Mouse (Mus musculus): ENCODE measurements around the gene Cacul1. TPM values are rescaled to one million over a fixed set of nuclear protein-coding genes. Genes with fewer than 3 reads are reported as not detected.
A peak's percentile ranks its signal among the peaks of the same experiment; 100 is the strongest.
"Not testable (repeated sequence)": the region's sequence is repeated elsewhere in the genome, so short reads cannot be mapped to it uniquely, and the experiment has no call there.

Cacul1 gene
- polyA plus RNA-seq (2015; fragmentation: Nextera tagmentation; extraction: Ambion mirVana) = 16.0 and 19.4 TPM in 2 replicates

DNA sequence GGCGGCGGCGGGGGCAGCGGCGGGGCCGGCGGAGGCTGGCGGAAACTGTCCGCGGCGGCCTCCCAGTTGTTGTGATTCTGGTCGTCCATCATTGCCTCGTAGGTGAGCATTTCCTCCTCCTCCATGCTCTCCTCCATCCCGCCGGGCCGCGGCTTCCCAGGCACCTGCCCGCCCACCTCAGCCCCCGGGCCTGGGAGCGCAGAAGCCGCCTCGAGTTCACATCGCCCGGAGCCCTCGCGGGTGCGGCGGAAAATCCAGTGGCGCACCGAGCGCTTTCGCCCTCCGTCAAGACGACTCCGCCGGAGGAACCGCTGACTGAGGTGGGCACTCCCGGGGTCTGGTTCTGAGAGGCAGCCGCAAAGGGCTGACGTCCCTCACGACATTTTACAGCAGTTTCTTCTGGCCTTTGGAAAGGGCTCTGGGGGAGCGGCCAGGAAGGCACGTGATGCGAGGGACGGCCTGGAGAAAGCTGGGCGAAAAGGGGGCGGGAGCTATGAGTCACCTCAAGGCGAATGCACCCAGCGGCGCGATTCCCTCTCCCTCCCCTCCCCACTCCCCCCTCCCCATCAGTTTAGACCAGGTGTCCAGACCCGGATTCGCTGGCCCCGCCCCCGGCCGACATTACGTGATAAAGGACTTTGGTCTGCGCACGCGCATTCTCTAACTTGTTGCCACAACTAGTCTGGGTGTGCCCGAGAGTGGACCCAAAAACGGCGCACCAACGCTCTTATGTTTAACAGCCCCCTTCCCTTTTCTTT lies at the start of gene Cacul1:
Gene Cacul1, minus strand, starts transcription at position 444 of the 758 bp plus-strand sequence.
- peak; percentile 91 for DNase-seq (ENCODE audit: low spot score)

DNA sequence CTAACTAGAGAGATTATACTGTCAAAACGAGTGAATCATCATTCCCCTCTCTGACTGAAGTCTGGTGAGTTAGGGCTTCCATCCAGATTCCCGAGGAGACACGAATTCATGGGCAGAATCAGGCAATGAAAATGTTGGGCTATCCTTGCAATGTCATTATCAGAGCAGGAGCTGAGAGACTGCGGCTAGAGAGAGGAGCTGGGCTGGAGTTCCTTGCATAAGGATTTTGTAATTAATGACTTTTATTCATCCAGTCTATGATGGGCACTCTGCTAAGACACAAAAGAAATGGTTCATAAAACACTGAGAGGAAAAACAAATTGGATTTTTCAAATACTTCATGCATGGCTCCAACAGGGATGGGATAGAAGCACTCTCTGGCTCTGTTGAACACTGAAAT lies 38.6 kb upstream of the Cacul1 start:
- no peak for DNase-seq (ENCODE audit: low spot score)

DNA sequence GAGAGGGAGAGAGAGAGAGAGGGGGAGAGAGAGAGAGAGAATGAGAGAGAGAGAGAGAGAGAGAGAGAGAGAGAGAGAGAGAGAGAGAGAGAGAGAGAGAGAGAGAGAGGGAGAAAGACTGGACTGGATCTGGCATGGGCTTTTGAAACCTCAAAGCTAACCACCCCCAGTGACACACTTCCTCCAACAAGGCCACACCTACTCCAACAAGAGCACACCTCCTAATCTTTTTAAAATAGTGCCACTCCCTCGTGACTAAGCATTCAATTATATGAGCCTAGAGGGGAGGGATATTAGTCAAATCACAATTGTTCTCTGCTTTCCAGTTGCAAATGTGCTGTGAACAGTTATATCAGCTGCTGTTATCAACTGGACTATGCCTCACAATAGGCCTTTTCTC lies 36.2 kb upstream of the Cacul1 start:
- no peak for DNase-seq (ENCODE audit: low spot score)

DNA sequence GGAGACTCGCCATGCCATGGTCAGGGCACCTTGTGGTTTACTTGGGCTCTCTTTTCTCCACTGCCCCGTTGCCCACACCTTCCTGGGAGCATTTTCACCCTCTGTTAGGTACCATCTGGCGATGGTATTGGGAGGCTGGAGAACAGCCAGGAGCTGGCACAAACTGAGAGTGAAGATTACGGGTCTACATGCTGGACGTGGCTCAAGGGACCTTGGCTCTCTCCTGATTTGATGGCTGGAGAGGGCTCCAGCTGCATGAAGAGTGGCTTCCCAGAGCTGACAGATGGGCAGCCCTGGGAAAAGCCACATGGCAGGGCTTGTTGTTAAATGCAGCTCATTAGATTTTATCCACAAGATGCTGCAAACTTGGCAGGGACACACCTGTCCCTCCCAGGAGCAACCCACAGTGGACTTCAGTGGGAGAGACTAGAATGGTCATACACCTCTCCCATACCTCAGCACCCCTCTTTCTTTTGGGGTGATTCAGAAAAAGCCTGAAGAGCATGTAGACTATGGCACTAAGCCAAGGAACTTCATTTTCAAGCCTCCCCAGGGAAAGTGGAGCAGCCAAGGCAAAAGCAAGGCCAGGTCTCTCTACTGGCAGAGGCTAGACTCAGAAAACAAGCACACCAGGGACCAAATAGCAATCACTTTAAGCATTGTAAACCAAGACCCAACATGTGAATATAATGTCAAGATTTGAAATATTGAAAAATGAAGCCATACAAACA lies 34.8 kb upstream of the Cacul1 start:
- DNase-seq (ENCODE audit: low spot score) = no peak

DNA sequence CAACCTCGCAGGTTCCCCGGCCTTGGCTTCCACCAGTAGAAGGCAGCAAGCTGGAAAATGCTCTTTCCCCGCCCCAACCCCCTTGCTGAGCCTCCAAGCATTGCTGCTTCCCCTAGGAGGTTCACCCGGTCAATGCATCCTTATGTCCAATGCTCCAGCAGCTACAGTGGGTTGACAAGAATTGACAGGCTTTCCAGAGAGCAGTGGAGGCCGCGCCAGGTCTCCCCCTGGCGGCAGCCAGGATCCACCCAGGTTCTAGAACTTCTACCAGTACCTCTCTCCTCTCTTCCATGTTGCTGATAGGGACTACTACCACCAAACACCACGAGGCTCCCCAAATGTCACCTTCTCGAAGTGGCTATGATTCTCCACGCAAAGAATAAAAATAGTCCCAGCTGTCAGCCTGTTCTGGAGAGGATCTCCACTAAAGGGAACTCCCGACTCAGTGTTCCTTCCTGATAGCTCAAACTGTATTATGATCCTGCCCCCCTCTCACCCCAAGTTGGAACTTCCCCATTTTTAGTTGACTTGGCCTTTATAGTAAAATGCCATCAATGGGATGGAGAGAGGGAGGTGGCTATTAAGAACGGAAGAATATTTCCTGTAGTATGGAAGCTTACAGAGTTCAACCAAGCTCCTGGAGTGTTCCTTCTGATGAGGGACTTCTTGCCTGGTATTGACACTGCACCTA lies 30.8 kb upstream of the Cacul1 start:
- peak; percentile 13 for DNase-seq (ENCODE audit: low spot score)

DNA sequence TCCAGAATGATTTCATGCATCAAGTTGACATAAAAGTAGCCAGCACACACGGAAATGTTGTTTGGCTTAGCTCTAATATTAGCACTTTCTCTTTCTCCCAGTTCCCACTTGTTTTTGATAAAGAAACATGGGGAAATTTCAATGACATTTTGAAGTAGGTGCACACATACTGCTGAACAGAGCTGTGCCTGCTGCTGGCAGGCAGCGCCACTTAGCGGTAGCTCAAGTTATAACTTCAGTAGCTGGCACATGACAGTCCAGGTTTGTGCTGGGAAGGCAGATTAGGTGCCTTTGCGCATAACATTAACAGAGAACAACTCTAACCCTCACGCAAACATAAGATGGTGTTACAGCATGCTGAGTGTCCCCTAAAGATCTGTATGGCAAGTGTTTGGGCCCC lies 27.9 kb upstream of the Cacul1 start:
- peak; percentile 38 for DNase-seq (ENCODE audit: low spot score)

DNA sequence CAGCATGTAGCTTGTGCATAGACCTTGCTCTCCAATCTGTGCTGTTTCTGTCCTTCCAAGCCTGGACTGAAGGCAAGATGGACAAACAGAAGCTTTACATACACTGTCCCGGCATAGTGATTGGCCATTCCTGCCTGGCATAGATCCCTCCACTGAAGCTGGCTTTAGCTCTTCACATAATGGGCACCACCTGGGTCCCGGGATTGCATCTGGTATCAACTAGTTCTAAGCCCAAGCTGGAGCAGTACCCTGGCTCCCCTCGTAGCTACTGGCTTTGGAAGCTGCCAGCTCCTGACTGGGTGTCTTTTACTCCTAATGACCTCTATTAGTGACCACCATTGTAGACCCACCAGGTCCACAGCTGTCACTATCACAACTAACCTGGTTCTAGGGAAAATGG lies 22.8 kb upstream of the Cacul1 start:
- DNase-seq (ENCODE audit: low spot score) = no peak

DNA sequence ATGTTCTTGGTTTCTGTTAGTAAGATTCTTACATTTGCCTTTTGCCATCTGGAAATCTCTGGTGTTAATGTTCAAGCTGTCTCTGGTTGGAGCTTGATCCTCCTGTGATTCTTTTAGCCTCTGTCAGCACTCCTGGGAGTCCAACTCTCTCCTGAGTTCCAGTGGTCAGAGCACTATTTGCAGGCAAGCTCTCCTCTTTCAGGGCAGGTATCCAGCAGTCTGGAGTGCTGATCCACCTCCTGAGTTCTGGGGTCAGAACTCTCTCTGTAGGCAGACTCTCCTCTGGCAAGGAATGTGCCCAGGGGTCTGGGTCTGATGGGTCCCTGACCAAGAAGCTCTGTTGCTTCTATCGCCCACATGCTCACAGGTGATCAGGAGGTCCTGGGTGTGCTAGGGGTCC lies 21.2 kb upstream of the Cacul1 start:
- not testable (repeated sequence) for DNase-seq (ENCODE audit: low spot score)

DNA sequence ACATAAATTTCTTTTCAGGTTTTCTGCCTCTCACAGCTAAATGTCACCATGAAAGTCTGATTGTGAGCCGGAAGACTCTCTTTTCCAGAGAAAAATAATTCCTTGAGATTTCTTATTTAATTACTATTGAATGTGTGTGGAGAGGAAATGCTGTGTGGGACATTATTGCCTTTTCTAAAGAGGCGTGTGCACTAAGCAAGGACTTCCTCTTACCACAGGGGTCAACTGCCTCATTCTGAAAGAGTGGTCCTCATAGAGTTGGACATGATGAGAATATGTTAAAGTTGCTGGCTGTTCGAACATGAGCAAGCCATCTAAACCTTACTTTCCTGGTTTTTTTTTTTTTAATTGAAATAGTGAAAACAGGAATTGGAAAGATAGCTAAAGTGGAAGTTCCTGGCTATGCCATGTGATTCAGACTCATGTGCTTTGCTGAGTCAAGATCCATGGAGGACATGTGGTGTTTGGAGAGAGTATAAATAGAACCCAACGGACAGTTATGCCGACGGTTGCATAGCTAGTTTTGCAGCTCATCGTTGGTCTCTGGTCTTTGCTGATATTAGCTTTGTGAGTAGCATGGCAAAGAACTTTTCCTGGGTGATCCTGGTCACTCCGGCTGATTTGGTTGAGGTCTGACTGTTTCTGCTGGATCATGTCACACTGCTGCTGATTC lies 17.3 kb upstream of the Cacul1 start:
- DNase-seq (ENCODE audit: low spot score) = no peak

DNA sequence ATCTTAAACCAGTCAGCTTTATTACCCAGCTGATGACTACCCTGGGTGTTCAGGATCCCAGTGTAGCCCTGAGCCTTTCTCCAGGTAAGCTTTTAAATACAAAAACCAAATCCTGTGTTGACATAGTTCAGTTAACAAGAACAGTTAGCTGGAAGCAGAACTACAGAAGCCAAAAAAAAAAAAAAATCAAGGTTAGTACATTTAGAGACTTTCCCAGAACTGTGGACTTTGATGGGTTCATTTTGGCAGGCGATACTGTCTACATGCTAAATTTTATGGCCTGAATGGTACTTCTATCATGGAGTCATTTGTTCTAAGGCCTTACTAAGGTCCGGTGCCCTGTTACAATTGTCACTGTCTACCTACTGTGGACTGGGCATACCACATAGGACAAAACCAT lies 8.8 kb upstream of the Cacul1 start:
- no peak for DNase-seq (ENCODE audit: low spot score)

DNA sequence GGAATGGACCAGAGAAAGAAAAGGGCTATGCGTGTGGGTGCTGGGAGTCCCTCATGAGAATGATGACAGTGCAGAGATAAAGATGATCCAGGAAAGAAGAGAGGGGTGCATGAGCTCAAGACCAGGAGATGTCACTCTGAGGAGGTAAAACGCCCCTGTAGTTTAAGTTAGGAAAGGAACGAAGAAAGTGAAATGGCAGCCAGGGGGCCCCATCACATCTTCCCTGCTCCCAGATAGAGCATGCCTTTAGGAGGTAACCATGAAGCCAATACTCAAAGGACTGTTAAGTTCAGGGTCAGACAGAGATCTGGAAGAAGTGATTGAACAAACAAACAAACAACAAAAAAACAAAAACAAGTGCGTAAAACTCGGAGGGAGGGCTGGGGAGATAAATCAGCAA lies 5.8 kb upstream of the Cacul1 start:
- no peak for DNase-seq (ENCODE audit: low spot score)

DNA sequence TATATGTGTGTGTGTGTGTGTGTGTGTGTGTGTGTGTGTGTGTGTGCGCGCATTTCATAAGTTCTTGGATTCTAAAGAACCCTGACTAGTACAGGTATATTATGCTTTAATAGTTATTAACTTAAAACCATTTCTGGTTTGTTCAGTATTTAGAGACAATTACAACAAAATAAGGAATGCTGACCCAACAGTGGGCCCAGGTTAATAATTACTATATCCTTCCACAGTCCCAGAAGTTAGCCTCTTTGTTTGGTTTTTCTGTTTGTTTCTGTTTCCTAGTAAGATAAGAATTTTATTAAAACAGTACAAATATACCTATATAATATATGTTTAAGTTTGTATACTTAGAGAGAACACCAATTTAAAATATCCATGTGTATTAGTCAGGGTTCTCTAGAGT lies 2.4 kb upstream of the Cacul1 start:
- DNase-seq (ENCODE audit: low spot score) = no peak

DNA sequence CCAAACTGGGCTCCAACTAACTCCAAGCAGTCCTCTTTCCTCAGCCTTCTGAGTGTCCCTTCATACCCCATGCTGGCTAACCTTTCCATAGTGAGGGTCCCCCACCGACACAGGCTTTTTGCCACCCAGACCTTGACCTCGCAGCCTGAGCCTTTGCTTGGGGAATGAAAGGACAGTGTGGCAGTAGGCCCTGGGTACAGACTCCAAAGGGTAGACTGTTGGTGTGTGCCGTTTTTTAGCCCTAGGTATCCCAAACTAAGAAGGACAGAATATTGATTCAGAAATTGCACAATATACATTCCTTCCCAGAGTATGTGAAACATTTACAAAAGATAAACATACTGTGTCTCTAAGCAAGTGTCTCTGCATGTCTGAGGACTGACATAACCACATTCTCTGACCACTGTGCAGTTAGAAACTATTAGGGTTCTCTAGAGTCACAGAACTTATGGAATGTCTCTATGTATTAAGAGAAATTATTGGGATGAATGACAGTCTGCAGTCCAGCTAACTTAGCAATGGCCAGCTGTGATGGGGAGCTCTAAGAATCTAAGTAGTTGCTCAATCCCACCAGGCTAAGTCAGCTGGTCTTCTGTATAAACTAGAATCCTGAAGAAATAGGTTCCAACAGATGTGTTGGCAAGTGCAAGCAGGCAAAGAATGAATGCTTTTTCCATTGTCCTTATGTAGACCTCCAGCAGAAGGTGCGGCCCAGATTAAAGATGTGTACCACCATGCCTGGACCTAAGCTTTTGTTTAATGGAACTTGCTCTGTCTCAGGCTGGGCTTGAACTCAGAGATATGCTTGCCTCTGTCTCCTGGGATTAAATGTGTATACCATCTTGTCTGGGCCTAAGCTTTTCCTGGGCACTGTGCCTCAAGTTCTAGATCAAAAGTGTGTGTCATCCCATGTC lies 809 bp upstream of the Cacul1 start:
- DNase-seq (ENCODE audit: low spot score) = peak; percentile 2

DNA sequence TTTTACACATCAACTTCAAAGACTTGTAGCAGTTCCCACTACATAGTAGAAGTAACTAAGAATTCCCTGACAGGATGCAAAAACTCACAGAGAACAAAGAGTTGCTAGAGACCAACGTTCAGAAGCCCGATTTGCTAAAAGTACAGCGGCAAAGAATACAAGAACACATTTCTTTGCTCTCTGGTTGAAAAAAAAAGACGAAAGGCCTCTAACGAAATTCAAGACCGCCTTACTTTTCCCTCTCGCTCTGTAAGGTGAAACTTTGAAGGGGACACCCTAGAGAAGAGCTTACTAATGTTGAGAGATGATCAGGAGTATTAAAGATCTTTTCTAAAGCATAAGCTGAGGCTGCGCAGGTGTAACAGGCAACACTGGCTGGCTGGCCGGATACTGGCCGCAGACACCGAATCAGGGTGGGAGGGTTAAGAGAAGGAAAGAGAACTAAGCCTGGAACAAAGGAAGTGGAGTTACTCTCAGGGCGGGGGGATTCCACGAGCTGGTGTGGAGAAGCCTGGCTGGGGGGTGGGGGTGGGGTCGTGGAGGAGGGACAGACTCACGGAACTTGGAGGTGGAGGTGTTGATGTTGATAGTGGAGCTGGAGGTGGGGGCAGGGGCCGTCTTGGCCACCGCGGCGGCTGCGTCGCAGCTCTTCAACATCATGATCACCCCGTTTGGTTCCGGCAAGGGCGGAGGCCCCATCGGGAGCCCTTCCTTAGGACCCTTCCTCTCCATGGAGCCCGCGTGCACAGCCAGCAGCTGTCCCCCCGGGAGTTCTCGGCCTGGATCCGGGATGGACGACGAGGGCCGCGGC lies 849 bp downstream of the Cacul1 start:
- peak; percentile 50 for DNase-seq (ENCODE audit: low spot score)

DNA sequence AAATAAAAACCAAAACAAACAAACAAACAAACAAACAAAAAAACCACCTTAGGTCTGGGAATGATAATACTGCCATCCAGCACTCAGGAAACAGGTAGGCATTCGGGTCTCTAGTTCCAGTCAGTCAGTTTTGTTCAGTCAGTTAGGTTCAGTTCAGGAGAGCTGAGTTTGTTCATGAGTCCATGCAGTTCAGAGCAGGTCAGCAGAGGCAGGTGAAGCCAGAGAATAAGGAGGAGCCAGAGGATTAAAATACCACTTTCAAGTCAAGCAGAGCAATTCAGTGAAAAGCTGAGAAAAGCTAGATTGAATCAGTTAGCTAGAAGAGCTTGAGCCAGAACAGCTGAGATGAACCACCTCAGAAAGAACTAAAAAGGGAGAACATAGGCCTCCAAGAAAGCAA lies 4.1 kb downstream of the Cacul1 start:
- no peak for DNase-seq (ENCODE audit: low spot score)

DNA sequence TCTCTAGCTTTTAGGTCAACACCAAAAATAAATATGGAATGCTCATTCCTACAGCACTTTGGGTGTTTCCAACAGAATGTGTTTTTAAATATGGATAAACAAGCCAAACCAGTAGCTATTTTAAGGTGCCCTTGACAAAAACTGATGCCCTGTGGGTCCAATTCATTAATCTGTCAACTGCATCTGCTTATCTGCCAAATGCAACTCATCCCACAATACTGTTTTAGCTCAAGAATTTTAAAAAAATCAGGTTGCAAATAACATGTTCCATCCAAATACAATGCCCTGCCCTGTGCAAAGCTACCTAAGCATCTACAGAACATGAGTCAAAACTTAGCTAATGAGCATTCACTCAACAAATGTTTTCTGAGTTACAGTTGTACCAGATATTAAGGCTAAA lies 20.3 kb downstream of the Cacul1 start:
- no peak for DNase-seq (ENCODE audit: low spot score)

DNA sequence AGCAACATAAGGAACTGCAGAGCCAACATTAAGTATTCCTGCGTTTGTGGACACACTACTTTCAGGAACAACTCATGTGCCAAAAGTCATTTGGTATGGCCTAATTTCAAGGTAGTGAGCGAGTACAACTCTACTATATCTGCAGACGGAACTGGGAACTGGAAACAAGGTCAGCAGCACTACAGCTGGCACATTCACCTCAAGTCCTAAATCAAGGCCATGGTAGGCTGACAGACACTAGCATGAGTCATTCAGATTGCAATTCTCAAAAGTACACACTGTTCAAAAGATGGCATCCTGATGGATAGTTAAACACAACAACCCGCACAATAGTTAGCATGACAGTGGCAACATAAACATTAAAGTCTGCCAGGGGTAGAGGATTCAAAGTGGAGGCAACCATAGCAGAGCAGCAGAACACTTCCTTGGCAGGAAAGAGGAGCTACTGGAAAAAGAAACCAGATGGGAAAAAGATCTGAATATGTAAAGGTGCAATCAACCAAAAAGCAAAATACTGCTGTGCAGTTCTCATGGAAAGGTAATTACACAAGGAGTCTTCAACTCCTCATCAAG lies 25.9 kb downstream of the Cacul1 start:
- DNase-seq (ENCODE audit: low spot score) = no peak

DNA sequence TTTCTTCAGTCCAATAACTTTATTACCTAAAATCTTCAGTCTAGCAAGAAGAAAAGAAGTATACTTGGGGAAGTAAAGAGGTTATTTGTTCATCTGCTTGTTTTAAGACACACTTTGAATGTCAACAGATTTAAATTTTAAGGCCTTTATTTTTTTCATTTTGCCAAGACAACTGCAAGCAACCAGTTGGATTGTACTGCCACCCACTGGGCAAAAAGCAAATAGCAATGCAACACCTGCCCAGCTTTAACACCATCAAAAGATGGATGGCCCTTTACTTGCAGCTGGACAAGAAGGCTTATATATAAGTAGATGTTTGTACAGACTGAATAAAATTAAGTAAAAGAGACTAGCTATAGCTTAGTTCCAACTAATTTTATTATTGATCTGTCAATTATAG lies 27.3 kb downstream of the Cacul1 start:
- DNase-seq (ENCODE audit: low spot score) = peak; percentile 53

DNA sequence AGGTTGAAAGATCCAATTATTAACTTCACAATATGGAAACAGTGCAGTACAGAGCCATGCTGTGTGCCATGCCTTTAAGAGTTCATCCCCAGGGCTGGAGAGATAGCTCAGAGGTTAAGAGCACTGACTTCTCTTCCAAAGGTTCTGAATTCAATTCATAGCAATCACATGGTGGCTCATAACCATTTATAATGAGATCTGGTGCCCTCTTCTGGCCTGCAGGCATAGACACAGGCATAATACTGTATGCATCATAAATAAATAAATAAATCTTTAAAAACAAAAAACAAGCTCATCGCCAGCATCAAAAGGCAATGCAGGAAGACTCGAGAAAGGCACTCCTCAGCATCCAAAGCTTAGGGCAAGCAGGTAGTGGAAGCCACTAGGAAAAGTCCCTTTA lies 37.5 kb downstream of the Cacul1 start:
- DNase-seq (ENCODE audit: low spot score) = no peak

All from thymus, postnatal 0 days (tissue).